Mouse (Mus musculus): ENCODE results near the gene Cstl1.
A peak's percentile ranks its signal among the peaks of the same experiment; 100 is the strongest.
"Not testable (repeated sequence)": the region's sequence is repeated elsewhere in the genome, so short reads cannot be mapped to it uniquely, and the experiment has no call there.

Cstl1 gene

DNA sequence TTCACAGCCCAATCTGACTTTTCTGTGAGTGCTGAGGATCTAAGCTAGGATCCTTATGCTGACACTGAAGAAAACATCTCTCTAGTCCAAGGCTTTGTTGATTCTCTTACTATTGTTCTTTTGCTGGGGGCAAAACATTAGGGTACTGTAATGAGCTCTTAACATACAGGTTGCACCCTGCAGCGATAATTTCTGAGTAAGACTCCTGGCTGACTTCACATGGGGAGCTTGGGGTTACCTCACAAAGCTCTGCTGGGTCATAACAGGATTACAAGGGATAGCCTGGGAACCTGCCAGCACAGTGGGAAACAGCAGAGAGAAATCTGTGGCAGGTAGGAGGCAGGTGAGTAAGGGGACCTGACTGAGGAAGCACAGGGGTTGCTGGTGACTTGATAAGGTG lies at the start of gene Cstl1:
Cstl1 (plus strand) TSS at position 301 of the 400 bp plus-strand sequence.
- no peak for DNase-seq (ENCODE audit: low read depth, low spot score)

DNA sequence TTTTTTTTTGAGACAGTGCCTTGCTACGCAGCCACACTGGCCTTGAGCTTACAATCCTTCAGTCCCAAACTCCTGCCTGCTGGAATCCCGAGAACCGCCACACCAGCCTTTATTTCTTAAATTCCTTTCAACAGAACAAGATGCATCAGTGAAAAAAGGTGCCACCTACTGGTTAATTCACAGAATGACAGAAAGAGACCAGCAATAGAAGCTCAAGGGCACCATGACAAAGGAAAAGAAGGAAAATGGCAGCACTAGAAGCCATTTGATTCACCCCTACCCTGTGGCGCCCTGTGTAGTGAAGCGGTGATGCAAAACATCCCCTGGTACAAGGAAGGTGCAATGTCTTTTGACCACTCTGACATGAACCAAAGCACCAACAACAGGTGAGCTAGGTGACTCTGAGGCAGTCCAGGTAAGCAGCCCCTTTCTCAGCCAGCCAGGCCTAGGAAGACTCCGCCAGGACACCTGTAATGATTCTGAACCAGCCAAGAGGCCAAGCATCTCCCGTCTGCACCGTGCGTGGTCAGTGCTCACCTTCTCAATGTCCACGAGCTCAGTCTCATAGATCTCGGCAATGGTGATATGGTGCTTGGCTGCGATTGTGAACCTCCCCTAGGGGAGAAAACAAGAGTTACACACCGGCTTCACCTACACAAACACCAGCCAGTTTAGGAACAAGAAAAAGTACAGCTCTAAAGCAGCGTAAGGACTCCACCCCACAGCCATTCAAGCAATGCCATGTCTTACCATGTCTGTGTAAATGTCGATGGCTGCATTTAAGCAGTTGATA lies 43.6 kb upstream of the Cstl1 start:
- DNase-seq (ENCODE audit: low read depth, low spot score): peak; percentile 54

GRCm38 (mm10) chr2:148707202-148707530 lies 43.0 kb upstream of the Cstl1 start:
- no peak for DNase-seq (ENCODE audit: low read depth, low spot score)

DNA sequence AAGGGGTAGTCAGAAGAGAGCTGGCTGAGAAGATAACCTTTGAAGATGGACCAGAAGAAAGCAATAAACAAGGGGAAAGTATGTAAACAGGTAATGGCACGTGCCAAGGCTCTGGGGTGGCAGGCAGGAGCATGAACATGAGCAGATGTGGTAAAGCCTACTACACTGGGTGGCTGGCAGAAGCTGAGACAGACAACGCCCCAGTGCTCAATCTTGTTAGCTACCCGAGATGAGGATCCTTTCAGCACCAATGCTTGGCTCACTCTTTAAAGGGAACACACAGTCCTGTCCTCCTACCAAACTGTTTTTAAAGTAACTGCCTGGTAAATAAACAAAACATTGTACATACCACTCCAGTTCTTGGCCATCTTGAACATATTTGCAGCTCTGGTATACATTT lies 37.8 kb upstream of the Cstl1 start:
- no peak for DNase-seq (ENCODE audit: low read depth, low spot score)

GRCm38 (mm10) chr2:148717072-148717471 lies 33.1 kb upstream of the Cstl1 start:
- DNase-seq (ENCODE audit: low read depth, low spot score): no peak

DNA sequence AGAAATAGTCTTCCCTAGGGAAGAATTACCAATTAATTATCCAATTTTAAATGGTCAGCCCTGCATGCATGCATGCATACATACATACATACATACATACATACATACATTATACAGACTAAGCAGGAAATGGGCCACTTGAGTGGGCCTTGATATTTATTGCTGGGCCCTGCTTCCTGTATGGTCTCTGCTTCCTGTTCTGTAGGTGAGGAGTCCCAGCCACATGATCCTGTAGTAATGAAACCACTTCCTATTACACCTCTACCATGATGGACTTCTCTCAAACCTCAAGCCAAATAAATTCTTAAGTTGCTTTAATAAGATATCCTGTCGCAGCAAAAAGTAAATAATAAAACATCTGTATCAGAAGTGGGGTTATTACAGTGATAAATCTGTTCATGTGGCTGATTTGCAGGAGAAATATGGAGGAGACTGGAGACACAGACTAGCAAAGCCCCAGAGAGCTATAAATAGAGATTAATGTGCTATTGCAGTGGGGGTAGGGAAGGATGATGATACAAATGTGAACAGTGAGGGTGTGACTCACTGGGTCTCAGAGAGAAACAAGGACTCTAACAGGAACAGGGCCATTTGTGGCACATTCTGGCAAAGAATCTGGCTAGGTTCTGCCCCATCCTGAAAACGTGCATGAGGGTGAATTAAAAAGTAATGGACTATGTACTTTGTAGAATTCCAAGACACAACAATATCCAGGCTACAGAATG lies 30.7 kb upstream of the Cstl1 start:
- DNase-seq (ENCODE audit: low read depth, low spot score): no peak

GRCm38 (mm10) chr2:148731614-148732326 lies 18.4 kb upstream of the Cstl1 start:
- DNase-seq (ENCODE audit: low read depth, low spot score): no peak

GRCm38 (mm10) chr2:148732327-148733000 lies 17.7 kb upstream of the Cstl1 start, which contains the start of gene Napb:
Gene Napb (minus strand): TSS chr2:148732467.
- peak; percentile 78 for DNase-seq (ENCODE audit: low read depth, low spot score)

- no peak for DNase-seq (ENCODE audit: low read depth, low spot score)
These were observed 7.2 kb upstream of the Cstl1 start for GRCm38 (mm10) chr2:148743001-148743400.

GRCm38 (mm10) chr2:148743846-148744407 lies 6.2 kb upstream of the Cstl1 start:
- DNase-seq (ENCODE audit: low read depth, low spot score): no peak

- peak; percentile 86 for DNase-seq (ENCODE audit: low read depth, low spot score)
These were observed 2.0 kb downstream of the Cstl1 start for GRCm38 (mm10) chr2:148751893-148752813.

- DNase-seq (ENCODE audit: low read depth, low spot score): no peak
These were observed 4.2 kb downstream of the Cstl1 start for GRCm38 (mm10) chr2:148754310-148754846.

DNA sequence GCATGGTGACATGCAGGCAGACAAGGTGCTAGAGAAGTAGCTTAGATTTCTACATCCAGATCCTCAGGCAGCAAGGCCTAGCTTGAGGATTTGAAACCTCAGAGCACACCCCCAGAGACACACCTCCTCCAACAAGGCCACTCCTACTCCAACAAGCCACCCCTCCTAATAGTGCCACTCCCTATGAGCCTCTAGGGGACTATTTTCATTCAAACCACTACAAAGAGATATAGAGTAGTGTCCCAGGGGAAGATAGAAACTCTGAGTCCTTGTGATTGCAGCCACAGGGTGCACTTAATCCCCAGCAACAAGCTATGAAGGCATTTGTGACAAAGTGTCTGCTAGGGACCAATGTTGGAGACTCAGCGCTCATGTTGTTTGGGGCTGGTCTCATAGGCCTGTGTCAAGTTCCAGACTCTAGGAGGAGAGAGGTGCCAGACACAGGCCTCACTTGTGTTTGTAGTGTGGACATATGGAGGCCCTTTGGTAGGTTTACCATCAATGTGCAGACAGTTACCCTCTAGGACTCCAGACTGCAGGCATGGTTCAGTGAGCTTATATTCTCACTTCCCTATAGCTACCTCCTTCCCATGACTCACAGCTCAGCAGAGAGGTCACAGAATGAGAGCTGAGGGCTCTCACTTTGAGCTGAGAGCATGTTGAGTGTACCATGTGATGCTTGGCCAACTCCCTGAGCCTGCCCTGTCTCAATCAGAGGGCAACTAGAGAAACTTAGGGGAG lies 13.7 kb downstream of the Cstl1 start:
- no peak for DNase-seq (ENCODE audit: low read depth, low spot score)

DNA sequence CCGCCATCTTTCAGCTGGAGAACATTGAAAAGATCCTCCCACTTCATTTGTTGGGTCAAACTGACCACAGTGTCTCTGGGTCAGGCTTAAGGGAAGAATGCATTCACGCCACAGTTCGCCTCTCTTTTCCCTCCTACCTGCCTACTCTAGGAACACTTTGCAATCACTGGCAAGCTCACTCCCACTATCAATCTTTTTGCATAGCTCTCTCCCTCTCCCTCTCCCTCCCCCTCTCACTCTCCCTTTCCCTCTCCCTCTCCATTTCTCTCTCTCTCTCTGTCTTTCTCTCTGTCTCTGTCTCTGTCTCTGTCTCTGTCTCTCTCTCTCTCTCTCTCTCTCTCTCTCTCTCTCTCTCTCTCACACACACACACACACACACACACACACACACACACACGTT lies 21.2 kb downstream of the Cstl1 start, which contains the start of gene Cst11:
Cst11 (minus strand) TSS at position 101 of the 400 bp plus-strand sequence.
- DNase-seq (ENCODE audit: low read depth, low spot score): not testable (repeated sequence)

DNA sequence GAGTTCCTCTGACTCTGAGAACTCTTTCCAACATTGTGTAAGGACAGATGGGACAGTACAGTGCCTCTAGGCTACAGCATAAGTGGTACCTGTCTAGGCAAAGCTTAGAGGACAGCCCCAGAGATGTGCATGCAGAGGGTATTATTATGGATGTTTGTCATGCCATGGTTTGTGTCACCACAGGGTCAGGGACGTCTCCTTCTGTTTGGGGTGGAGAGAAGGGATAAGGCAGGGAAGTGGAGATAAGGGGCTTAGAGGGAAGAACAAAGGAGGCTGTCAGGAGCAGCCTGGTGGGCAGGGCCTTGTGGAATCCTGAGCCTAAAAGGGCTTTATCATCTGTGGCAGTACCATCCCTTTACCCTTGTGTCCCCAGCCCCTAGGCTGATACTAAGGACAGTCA lies 31.6 kb downstream of the Cstl1 start, which contains the start of gene 8030411F24Rik:
8030411F24Rik (plus strand) TSS at position 301 of the 400 bp plus-strand sequence.
- DNase-seq (ENCODE audit: low read depth, low spot score): no peak

DNA sequence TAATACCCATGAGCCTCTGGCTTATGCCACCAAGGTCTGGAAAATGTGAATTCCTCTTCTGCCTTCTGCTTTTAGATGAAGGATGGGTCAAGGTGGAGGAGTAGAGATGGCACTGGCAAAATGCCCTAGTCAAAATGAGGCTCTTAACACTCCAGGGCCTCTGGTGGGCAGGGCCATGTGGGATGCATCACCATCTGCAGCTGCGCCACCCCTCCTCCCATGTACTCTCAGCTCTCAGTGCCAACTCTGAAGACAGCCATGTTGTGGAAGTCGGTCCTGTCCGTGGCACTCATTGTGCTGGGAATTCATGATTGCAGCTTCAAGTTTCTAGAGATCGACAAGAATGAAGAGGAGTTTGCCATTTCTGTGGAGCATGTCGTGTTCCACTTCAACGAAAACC lies 39.0 kb downstream of the Cstl1 start, which contains the start of gene Cst12:
Cst12 (plus strand) TSS at position 220 of the 400 bp plus-strand sequence.
- no peak for DNase-seq (ENCODE audit: low read depth, low spot score)

DNA sequence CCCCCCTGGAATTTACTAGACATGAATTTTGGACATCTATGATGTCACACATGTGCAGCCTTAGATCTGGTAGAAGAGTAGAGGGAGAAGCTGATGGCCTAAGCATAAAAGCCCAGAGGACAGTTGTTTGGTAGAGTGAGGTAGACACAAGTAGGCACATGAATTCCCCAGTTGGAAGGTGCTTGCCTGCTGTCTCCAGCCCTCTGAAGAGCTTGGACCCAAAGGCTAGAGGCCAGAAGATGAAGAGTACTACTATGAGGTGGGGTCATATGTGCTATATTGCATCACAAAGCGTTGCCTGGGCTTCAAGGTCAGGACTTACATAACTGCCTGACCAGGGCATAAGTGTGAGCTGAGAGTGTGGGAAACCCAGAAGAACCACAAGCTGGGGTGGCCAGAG lies 48.3 kb downstream of the Cstl1 start, which contains the start of gene Cst8:
Cst8 (plus strand) TSS at position 301 of the 400 bp plus-strand sequence.
- no peak for DNase-seq (ENCODE audit: low read depth, low spot score)

DNA sequence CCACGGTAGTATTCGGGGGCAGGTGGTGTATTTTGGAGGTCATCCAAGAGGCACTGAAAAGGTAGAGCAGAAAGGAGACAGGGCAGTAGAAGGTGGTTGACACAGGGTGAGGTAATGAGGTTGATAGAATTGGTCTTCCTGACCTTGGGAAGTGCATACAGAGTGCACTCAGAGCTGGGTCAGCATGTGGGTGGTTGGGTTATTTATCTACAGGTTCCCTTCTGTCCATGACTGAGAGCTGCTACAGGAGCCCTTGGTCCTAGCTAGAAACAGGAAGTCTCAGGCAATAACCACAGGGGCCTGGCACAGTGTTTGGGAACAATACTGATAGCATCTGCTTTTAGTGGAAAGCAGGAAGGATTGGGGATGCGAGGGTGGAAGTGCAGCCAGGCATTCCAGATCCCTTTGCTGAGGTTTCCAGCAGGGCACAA lies 51.3 kb downstream of the Cstl1 start:
- DNase-seq (ENCODE audit: low read depth, low spot score): no peak

Measured in CD4-positive, CD25-positive, alpha-beta regulatory T cell, adult 2 months (primary cell).